Mouse (Mus musculus) forebrain, embryonic 14.5 days (tissue): ENCODE data around the gene 1700013G24Rik. TPM values are rescaled to one million over a fixed set of nuclear protein-coding genes. Genes with fewer than 3 reads are reported as not detected.

Source experiments
- ATAC-seq: fragments of 200-750 bp; cut with Nextera tagmentation; 2 replicates; pipeline ENCODE4 v1.8.0; 2017; ENCODE audit warnings: mild to moderate bottlenecking, moderate library complexity
- DNase-seq: peaks from one replicate; pipeline ENCODE4 v3.0.0-alpha.2; 2015; ENCODE audit warnings: low spot score
- H3K27ac ChIP-seq: fragments of 300-500 bp; sonication (generic); 2 replicates; pipeline ENCODE4 v1.5.1; 2014; ENCODE audit warnings: low read depth, mild to moderate bottlenecking, control low read depth, low read length, moderate library complexity
- H3K27me3 ChIP-seq: fragments of 300-500 bp; sonication (generic); replicated peaks from 2 replicates; pipeline ENCODE4 v1.6.1; 2014; ENCODE audit warnings: low read length, control low read depth, mixed read lengths; ENCODE audit not compliant: control insufficient read depth, insufficient read depth
- H3K36me3 ChIP-seq: fragments of 300-500 bp; sonication (generic); 2 replicates; pipeline ENCODE4 v1.6.1; 2014; ENCODE audit warnings: low read length, control low read depth; ENCODE audit not compliant: control insufficient read depth, insufficient read depth
- H3K4me1 ChIP-seq: fragments of 300-500 bp; sonication (generic); 2 replicates; pipeline ENCODE4 v1.6.1; 2014; ENCODE audit warnings: antibody characterized with exemption, low read length, control low read depth; ENCODE audit not compliant: control insufficient read depth, insufficient read depth
- H3K4me2 ChIP-seq: fragments of 300-500 bp; sonication (generic); 2 replicates; pipeline ENCODE4 v1.6.1; 2014; ENCODE audit warnings: mild to moderate bottlenecking, control low read depth, low read length
- H3K4me3 ChIP-seq: fragments of 300-500 bp; sonication (generic); 2 replicates; pipeline ENCODE4 v1.5.1; 2014; ENCODE audit warnings: low read depth, low read length, control low read depth
- H3K9ac ChIP-seq: fragments of 300-500 bp; sonication (generic); 2 replicates; pipeline ENCODE4 v1.6.1; 2014; ENCODE audit warnings: mild to moderate bottlenecking, low read length, control low read depth, moderate library complexity
- H3K9me3 ChIP-seq: fragments of 300-500 bp; sonication (generic); replicated peaks from 2 replicates; pipeline ENCODE4 v1.6.1; 2016; ENCODE audit warnings: low read length, control low read depth, mixed read lengths; ENCODE audit not compliant: control insufficient read depth
- WGBS: fragments of 180-500 bp; shearing (Covaris S2); extraction: QIAGEN DNeasy Blood & Tissue Kit; methylation state at CpG from one replicate; pipeline ENCODE4 v1.1.7; 2014; 5-methylcytosine and 5-hydroxymethylcytosine counted together
- polyA plus RNA-seq: library from polyadenylated mRNA; unstranded; fragments of >200 nt; fragmentation: Nextera tagmentation; extraction: Ambion mirVana; gene quantifications from 2 replicates; pipeline ENCODE4 v1.2.1, GENCODE M21; 2014

The 1700013G24Rik gene
- polyA plus RNA-seq, 1 experiment from 2014 or later, result not detected

DNA sequence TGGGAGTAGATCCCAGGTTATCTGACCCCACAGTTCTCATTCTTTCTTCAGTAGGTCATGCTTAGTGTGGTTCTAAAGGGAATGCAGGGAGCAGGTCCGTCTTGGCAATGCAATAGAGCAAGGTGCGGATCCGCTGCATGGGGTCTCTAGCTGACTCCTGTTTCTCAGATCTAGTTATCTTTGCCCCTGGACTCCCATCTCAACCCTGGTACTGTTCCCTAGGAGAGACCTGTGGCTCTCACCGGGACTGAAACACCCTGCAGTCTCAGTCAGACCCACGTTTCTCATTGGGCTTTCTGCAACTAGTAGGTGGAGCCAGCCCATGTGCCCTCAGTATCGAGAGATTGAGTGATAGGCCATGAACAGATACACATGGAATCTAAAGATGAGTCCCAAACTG is 24.5 kb downstream of the 1700013G24Rik start:
- no peak for ATAC-seq
- no peaks in the 10 kb centered on the region for H3K9me3 ChIP-seq
- no peak overlapping the region for H3K27ac ChIP-seq
- peaks cover 11% of the 10 kb centered on the region; the same call in 1 of the 2 replicates for H3K4me1 ChIP-seq
- H3K4me2 ChIP-seq, result no peak overlapping the region
- H3K36me3 ChIP-seq, result no peaks in the 10 kb centered on the region
- no peaks in the 10 kb centered on the region for H3K27me3 ChIP-seq
- no peak overlapping the region for H3K4me3 ChIP-seq
- no peak for DNase-seq
- H3K9ac ChIP-seq, result no peak overlapping the region
- WGBS, result 57% methylated on average over 6 of the region's 6 CpGs

GRCm38 (mm10) chr4:137478306-137478705 is 25.2 kb downstream of the 1700013G24Rik start:
- Histone ChIP-seq H3K27ac (no peak overlapping the region), H3K36me3 (no peaks in the 10 kb centered on the region), H3K9me3 (no peaks in the 10 kb centered on the region), H3K27me3 (no peaks in the 10 kb centered on the region), H3K4me2 (no peak overlapping the region), H3K4me3 (no peak overlapping the region), H3K9ac (no peak overlapping the region), H3K4me1 (peaks cover 11% of the 10 kb centered on the region; the same call in 1 of the 2 replicates)
- DNase-seq, result no peak
- ATAC-seq, result no peak
- 63% methylated on average over 5 of the region's 5 CpGs for WGBS

- peaks cover 15% of the 10 kb centered on the region for H3K4me1 ChIP-seq
- no peaks in the 10 kb centered on the region for H3K36me3 ChIP-seq
- no peak for ATAC-seq
- no peaks in the 10 kb centered on the region for H3K9me3 ChIP-seq
- no peak overlapping the region for H3K27ac ChIP-seq
- no peaks in the 10 kb centered on the region for H3K27me3 ChIP-seq
- no peak for DNase-seq
- H3K4me2 ChIP-seq, result no peak overlapping the region
- H3K4me3 ChIP-seq, result no peak overlapping the region
- no peak overlapping the region for H3K9ac ChIP-seq
- 10% methylated on average over 6 of the region's 6 CpGs for WGBS
These were observed 26.7 kb downstream of the 1700013G24Rik start for GRCm38 (mm10) chr4:137479757-137480156.

DNA sequence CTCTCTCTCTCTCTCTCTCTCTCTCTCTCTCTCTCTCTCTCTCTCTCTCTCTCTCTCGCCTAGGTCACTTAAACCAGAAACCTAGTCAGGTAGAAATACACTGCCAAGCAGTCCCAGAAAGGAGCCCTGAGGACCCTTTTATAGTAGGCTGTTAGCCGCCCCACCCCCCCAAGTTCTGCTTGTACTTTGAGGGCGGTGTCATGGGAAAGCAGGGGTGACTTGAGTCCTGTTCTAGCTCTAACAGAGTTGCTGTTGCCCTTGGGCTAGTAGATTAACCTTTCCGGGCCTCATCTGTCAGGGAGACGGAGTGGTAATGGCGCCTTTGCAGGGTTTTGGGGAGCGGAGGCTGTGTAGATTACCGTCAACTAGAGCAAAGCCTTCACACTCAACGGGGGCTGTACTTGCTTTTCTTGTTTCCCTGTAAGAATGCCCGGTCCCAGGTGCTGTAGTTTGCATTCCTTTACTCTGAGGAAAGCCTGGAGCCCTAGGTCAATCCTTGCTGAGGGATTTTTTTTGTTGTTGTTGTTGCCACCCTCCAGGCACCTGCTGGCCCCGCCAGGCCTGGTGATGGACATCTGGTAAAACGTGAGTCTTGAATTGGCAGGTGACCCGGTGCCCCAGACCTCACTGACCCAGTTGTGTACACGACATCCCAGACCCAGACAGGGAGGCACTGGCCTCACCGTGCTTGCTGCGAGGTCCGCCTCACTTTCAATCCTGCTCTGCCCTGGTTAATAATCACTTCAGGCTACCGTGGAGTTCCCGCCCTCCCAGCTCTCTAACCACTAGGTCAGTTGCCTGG is 27.3 kb downstream of the 1700013G24Rik start:
- H3K27ac ChIP-seq, result no peak overlapping the region

GRCm38 (mm10) chr4:137480993-137481340 is 27.9 kb downstream of the 1700013G24Rik start:
- WGBS, result 33% methylated on average over 1 of the region's 1 CpGs
- Histone ChIP-seq H3K4me3 (no peak overlapping the region), H3K27ac (no peak overlapping the region), H3K9ac (no peak overlapping the region), H3K4me1 (peaks cover 18% of the 10 kb centered on the region), H3K9me3 (no peaks in the 10 kb centered on the region), H3K36me3 (no peaks in the 10 kb centered on the region), H3K27me3 (no peaks in the 10 kb centered on the region), H3K4me2 (no peak overlapping the region)
- no peak for ATAC-seq
- no peak for DNase-seq

More for the DNA sequence above, 27.3 kb downstream of the 1700013G24Rik start:
- 24% methylated on average over 18 of the region's 19 CpGs for WGBS
- Histone ChIP-seq H3K4me1 (peaks cover 17% of the 10 kb centered on the region), H3K4me3 (no peak overlapping the region), H3K36me3 (no peaks in the 10 kb centered on the region), H3K4me2 (no peak overlapping the region), H3K27me3 (no peaks in the 10 kb centered on the region), H3K9me3 (no peaks in the 10 kb centered on the region), H3K9ac (no peak overlapping the region)
- no peak for DNase-seq
- no peak for ATAC-seq

GRCm38 (mm10) chr4:137481381-137482030 is 28.4 kb downstream of the 1700013G24Rik start:
- no peak overlapping the region for H3K27ac ChIP-seq
- H3K4me1 ChIP-seq, result peaks cover 23% of the 10 kb centered on the region
- 68% methylated on average over 13 of the region's 13 CpGs for WGBS

DNA sequence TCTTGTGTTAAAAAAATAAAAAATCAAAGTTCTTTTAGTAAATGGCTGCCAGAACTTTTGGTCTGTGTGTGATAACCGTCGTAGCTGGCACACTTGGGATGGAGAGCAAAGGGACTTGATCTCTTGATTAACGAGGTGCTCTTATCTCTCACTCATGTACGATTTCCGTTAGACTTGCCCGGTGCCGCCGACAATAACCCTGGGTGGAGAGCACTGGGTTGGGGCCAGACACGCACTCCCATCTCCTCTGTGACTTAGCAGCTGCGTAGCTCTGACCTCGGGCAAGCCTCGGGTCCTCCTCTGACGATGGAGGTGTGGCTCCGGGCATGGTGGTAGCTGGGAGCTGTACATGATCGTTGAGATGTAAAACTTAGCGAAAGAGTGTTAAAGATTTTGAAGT is 30.8 kb downstream of the 1700013G24Rik start:
- WGBS, result 71% methylated on average over 16 of the region's 16 CpGs
- H3K27me3 ChIP-seq, result no peaks in the 10 kb centered on the region
- ATAC-seq, result no peak
- DNase-seq, result no peak
- peaks cover 30% of the 10 kb centered on the region for H3K4me1 ChIP-seq
- no peaks in the 10 kb centered on the region for H3K9me3 ChIP-seq
- H3K27ac ChIP-seq, result no peak overlapping the region
- H3K36me3 ChIP-seq, result no peaks in the 10 kb centered on the region
- no peak overlapping the region for H3K4me2 ChIP-seq
- H3K4me3 ChIP-seq, result no peak overlapping the region
- no peak overlapping the region for H3K9ac ChIP-seq

More at GRCm38 (mm10) chr4:137481381-137482030, 28.4 kb downstream of the 1700013G24Rik start:
- Histone ChIP-seq H3K9me3 (no peaks in the 10 kb centered on the region), H3K4me3 (no peak overlapping the region), H3K9ac (no peak overlapping the region), H3K27me3 (no peaks in the 10 kb centered on the region), H3K36me3 (no peaks in the 10 kb centered on the region), H3K4me2 (no peak overlapping the region)
- ATAC-seq (no peak), DNase-seq (no peak)

- 0 out of 2 replicates have a peak, but pooled peaks have one; percentile 16 for ATAC-seq
- Histone ChIP-seq H3K9ac (no peak overlapping the region), H3K36me3 (no peaks in the 10 kb centered on the region), H3K9me3 (no peaks in the 10 kb centered on the region), H3K27ac (peak overlapping the region; percentile 14; the same call in 1 of the 2 replicates), H3K27me3 (no peaks in the 10 kb centered on the region), H3K4me1 (peaks cover 34% of the 10 kb centered on the region), H3K4me3 (no peak overlapping the region), H3K4me2 (no peak overlapping the region)
- WGBS, result 59% methylated on average over 7 of the region's 7 CpGs
- peak; percentile 51 for DNase-seq
These were observed 31.5 kb downstream of the 1700013G24Rik start for GRCm38 (mm10) chr4:137484586-137484985.
